Mouse (Mus musculus) lung, postnatal 0 days (tissue): Measurements from ENCODE around the gene Lyl1. TPM values are rescaled to one million over a fixed set of nuclear protein-coding genes. Genes with fewer than 3 reads are reported as not detected.

Source experiments
- ATAC-seq: fragments of 200-750 bp; cut with Nextera tagmentation; 2 replicates; pipeline ENCODE4 v1.8.0; 2017; ENCODE audit warnings: moderate library complexity
- DNase-seq: peaks from one replicate; pipeline ENCODE4 v3.0.0-alpha.2; 2016; ENCODE audit warnings: low spot score
- H3K27ac ChIP-seq: fragments of 300-500 bp; sonication (generic); 2 replicates; pipeline ENCODE4 v1.5.1; 2014; ENCODE audit warnings: antibody characterized with exemption, mild to moderate bottlenecking, low read length, mixed read lengths
- H3K27me3 ChIP-seq: fragments of 300-500 bp; sonication (generic); replicated peaks from 2 replicates; pipeline ENCODE4 v1.6.1; 2014; ENCODE audit warnings: low read length, mixed read lengths; ENCODE audit not compliant: insufficient read depth
- H3K36me3 ChIP-seq: fragments of 300-500 bp; sonication (generic); 2 replicates; pipeline ENCODE4 v1.6.1; 2014; ENCODE audit warnings: low read length, mixed read lengths; ENCODE audit not compliant: insufficient read depth
- H3K4me1 ChIP-seq: fragments of 300-500 bp; sonication (generic); 2 replicates; pipeline ENCODE4 v1.6.1; 2014; ENCODE audit warnings: antibody characterized with exemption, low read depth, low read length, mixed read lengths; ENCODE audit not compliant: insufficient read depth
- H3K4me2 ChIP-seq: fragments of 300-500 bp; sonication (generic); replicated peaks from 2 replicates; pipeline ENCODE4 v1.6.1; 2014; ENCODE audit warnings: low read depth, mild to moderate bottlenecking, low read length, moderate library complexity, mixed read lengths
- H3K4me3 ChIP-seq: fragments of 300-500 bp; sonication (generic); 2 replicates; pipeline ENCODE4 v1.5.1; 2014; ENCODE audit warnings: low read depth, low read length
- H3K9ac ChIP-seq: fragments of 300-500 bp; sonication (generic); replicated peaks from 2 replicates; pipeline ENCODE4 v1.6.1; 2014; ENCODE audit warnings: low read depth, mild to moderate bottlenecking
- H3K9me3 ChIP-seq: fragments of 300-500 bp; sonication (generic); 2 replicates; pipeline ENCODE4 v1.6.1; 2016; ENCODE audit warnings: low read length, mixed read lengths
- CTCF ChIP-seq: IDR thresholded peaks from 2 replicates; pipeline ENCODE4 v1.5.1; 2016; ENCODE audit warnings: antibody characterized with exemption, mild to moderate bottlenecking
- EP300 ChIP-seq: IDR thresholded peaks from 2 replicates; pipeline ENCODE4 v1.6.1; 2016; ENCODE audit warnings: antibody characterized with exemption, mild to moderate bottlenecking, control low read depth
- WGBS: fragments of 180-500 bp; shearing (Covaris S2); extraction: QIAGEN DNeasy Blood & Tissue Kit; methylation state at CpG from one replicate; pipeline ENCODE4 v1.1.7; 2014; 5-methylcytosine and 5-hydroxymethylcytosine counted together
- polyA plus RNA-seq: library from polyadenylated mRNA; unstranded; fragments of >200 nt; fragmentation: Nextera tagmentation; extraction: Ambion mirVana; gene quantifications from 2 replicates; pipeline ENCODE4 v1.2.1, GENCODE M21; 2015

Lyl1 gene
- polyA plus RNA-seq, 1 experiment from 2014 or later: 11.6 TPM

GRCm38 (mm10) chr8:84713381-84713780 is 12.1 kb downstream of the Lyl1 start:
- DNase-seq (no peak), ATAC-seq (no peak)
- Histone ChIP-seq H3K4me1 (peaks cover 24% of the 10 kb centered on the region), H3K9ac (no peak overlapping the region), H3K27ac (peak overlapping the region; percentile 84), H3K36me3 (0 out of 2 replicates have a peak, but pooled peaks cover 3% of the 10 kb centered on the region), H3K4me3 (no peak overlapping the region), H3K4me2 (no peak overlapping the region), H3K27me3 (no peaks in the 10 kb centered on the region), H3K9me3 (no peaks in the 10 kb centered on the region)
- TF ChIP-seq CTCF (no peak), EP300 (no peak)
- 55% methylated on average over 4 of the region's 4 CpGs for WGBS

- TF ChIP-seq EP300 (no peak), CTCF (no peak)
Observed at GRCm38 (mm10) chr8:84714161-84714560, 12.9 kb downstream of the Lyl1 start.

GRCm38 (mm10) chr8:84715893-84716468 is 14.7 kb downstream of the Lyl1 start:
- Histone ChIP-seq H3K36me3 (peaks cover 9% of the 10 kb centered on the region; the same call in 1 of the 2 replicates), H3K4me3 (no peak overlapping the region), H3K27ac (no peak overlapping the region)

More at GRCm38 (mm10) chr8:84714161-84714560, 12.9 kb downstream of the Lyl1 start:
- Histone ChIP-seq H3K27me3 (no peaks in the 10 kb centered on the region), H3K27ac (peak overlapping the region; percentile 84; the same call in 1 of the 2 replicates), H3K4me3 (no peak overlapping the region), H3K4me2 (no peak overlapping the region), H3K36me3 (0 out of 2 replicates have a peak, but pooled peaks cover 3% of the 10 kb centered on the region), H3K9me3 (no peaks in the 10 kb centered on the region), H3K4me1 (peaks cover 24% of the 10 kb centered on the region), H3K9ac (no peak overlapping the region)
- ATAC-seq: no peak
- WGBS: 54% methylated on average over 4 of the region's 4 CpGs
- no peak for DNase-seq

GRCm38 (mm10) chr8:84716790-84717189 is 15.5 kb downstream of the Lyl1 start:
- no peak overlapping the region for H3K4me2 ChIP-seq
- no peak overlapping the region for H3K4me3 ChIP-seq
- no peak overlapping the region for H3K9ac ChIP-seq
- TF ChIP-seq CTCF: no peak
- TF ChIP-seq EP300: no peak
- peaks cover 18% of the 10 kb centered on the region for H3K4me1 ChIP-seq
- H3K9me3 ChIP-seq: no peaks in the 10 kb centered on the region
- no peaks in the 10 kb centered on the region for H3K27me3 ChIP-seq
- 89% methylated on average over 11 of the region's 11 CpGs for WGBS
- peaks cover 10% of the 10 kb centered on the region; the same call in 1 of the 2 replicates for H3K36me3 ChIP-seq
- H3K27ac ChIP-seq: no peak overlapping the region
- DNase-seq (no peak), ATAC-seq (no peak)

More at GRCm38 (mm10) chr8:84715893-84716468, 14.7 kb downstream of the Lyl1 start:
- Histone ChIP-seq H3K9me3 (no peaks in the 10 kb centered on the region), H3K9ac (no peak overlapping the region), H3K27me3 (no peaks in the 10 kb centered on the region), H3K4me2 (no peak overlapping the region), H3K4me1 (peaks cover 24% of the 10 kb centered on the region)
- WGBS: 61% methylated on average over 26 of the region's 27 CpGs
- DNase-seq (no peak), ATAC-seq (no peak)
- TF ChIP-seq EP300: no peak
- TF ChIP-seq CTCF: no peak

- peaks cover 10% of the 10 kb centered on the region; the same call in 1 of the 2 replicates for H3K36me3 ChIP-seq
- TF ChIP-seq EP300: no peak
- no peak for TF ChIP-seq CTCF
- DNase-seq (no peak), ATAC-seq (no peak)
- H3K9me3 ChIP-seq: no peaks in the 10 kb centered on the region
- H3K9ac ChIP-seq: no peak overlapping the region
- no peaks in the 10 kb centered on the region for H3K27me3 ChIP-seq
- H3K4me2 ChIP-seq: no peak overlapping the region
- H3K27ac ChIP-seq: no peak overlapping the region
- 82% methylated on average over 5 of the region's 5 CpGs for WGBS
- H3K4me3 ChIP-seq: no peak overlapping the region
- peaks cover 19% of the 10 kb centered on the region for H3K4me1 ChIP-seq
Observed at GRCm38 (mm10) chr8:84718476-84718875, 17.2 kb downstream of the Lyl1 start.

GRCm38 (mm10) chr8:84718959-84719690 is 17.9 kb downstream of the Lyl1 start:
- H3K36me3 ChIP-seq: peaks cover 13% of the 10 kb centered on the region; the same call in 1 of the 2 replicates
- 80% methylated on average over 5 of the region's 5 CpGs for WGBS
- DNase-seq: no peak
- H3K4me1 ChIP-seq: peaks cover 19% of the 10 kb centered on the region
- no peaks in the 10 kb centered on the region for H3K27me3 ChIP-seq
- TF ChIP-seq EP300 (no peak), CTCF (no peak)
- no peaks in the 10 kb centered on the region for H3K9me3 ChIP-seq
- H3K27ac ChIP-seq: no peak overlapping the region
- no peak for ATAC-seq
- no peak overlapping the region for H3K4me3 ChIP-seq
- no peak overlapping the region for H3K4me2 ChIP-seq
- no peak overlapping the region for H3K9ac ChIP-seq
